Mouse (Mus musculus): ENCODE results near the gene Lrig1. TPM values are rescaled to one million over a fixed set of nuclear protein-coding genes. Genes with fewer than 3 reads are reported as not detected.

Gene Lrig1
- total and polyA plus RNA-seq, 3 experiments: 0.58 to 0.75 TPM; not detected in 1

GRCm38 (mm10) chr6:94717705-94718489 lies 17.9 kb upstream of the Lrig1 start:
- Histone ChIP-seq H3K9me3 (replicated peaks; ENCODE audit: insufficient read depth, low read length) (no peaks in the 10 kb centered on the region), H3K4me1 (ENCODE audit: control insufficient read depth in 1 of 2, insufficient read depth in 2 of 2, low read length in 2 of 2) (no peaks in the 10 kb centered on the region), H3K79me2 (ENCODE audit: control insufficient read depth, insufficient read depth, low read length, poor library complexity) (no peaks in the 10 kb centered on the region), H3K4me3 (ENCODE audit: control insufficient read depth in 1 of 2, insufficient read depth in 1 of 2, low read depth in 2 of 2, low read length in 2 of 2) (no peak overlapping the region), H3K27ac (ENCODE audit: control insufficient read depth, low read depth, low read length) (no peak overlapping the region), H3K27me3 (ENCODE audit: control insufficient read depth in 1 of 2, insufficient read depth in 2 of 2, low read length in 2 of 2) (peaks cover 0 to 2% of the 10 kb centered on the region in 2 experiments; a peak in 2 of 4 replicates), H3K36me3 (ENCODE audit: control insufficient read depth in 1 of 2, insufficient read depth in 2 of 2, low read length in 2 of 2) (no peaks in the 10 kb centered on the region), H3K9ac (ENCODE audit: control insufficient read depth, low read depth, low read length, poor library complexity, severe bottlenecking) (no peak overlapping the region)
- DNase-seq (ENCODE audit: low read depth, low spot score): no peak
- TF ChIP-seq GATA1 (IDR thresholded peaks at IDR 0.05; ENCODE audit: low read depth, low read length): no peak
- no peak for TF ChIP-seq ELF1 (IDR thresholded peaks at IDR 0.05; ENCODE audit: low read depth, low read length)
- TF ChIP-seq ZC3H11A (IDR thresholded peaks at IDR 0.05; ENCODE audit: low read depth, low read length): no peak
- no peak for TF ChIP-seq CHD1 (IDR thresholded peaks at IDR 0.05; ENCODE audit: low read depth, low read length)
- no peak for TF ChIP-seq MEF2A (IDR thresholded peaks at IDR 0.05; ENCODE audit: extremely low read depth, insufficient replicate concordance, low read depth, low read length, poor library complexity, severe bottlenecking)
- no peak for TF ChIP-seq MYB (IDR thresholded peaks at IDR 0.05; ENCODE audit: low read depth, low read length)
- TF ChIP-seq USF2 (IDR thresholded peaks at IDR 0.05; ENCODE audit: borderline replicate concordance in 1 of 2, insufficient read depth in 1 of 2, low read depth in 1 of 2, low read length in 2 of 2): no peak
- TF ChIP-seq UBTF (IDR thresholded peaks at IDR 0.05; ENCODE audit: borderline replicate concordance, insufficient read depth, low read depth, low read length): no peak
- no peak for TF ChIP-seq NRF1 (IDR thresholded peaks at IDR 0.05; ENCODE audit: insufficient read depth, low read depth, low read length, poor library complexity, severe bottlenecking)
- TF ChIP-seq EP300 (IDR thresholded peaks at IDR 0.05; ENCODE audit: low read depth in 1 of 2, low read length in 2 of 2): no peak
- no peak for TF ChIP-seq ZMIZ1 (IDR thresholded peaks at IDR 0.05; ENCODE audit: low read depth, low read length)
- no peak for TF ChIP-seq JUND (IDR thresholded peaks at IDR 0.05; ENCODE audit: low read depth, low read length)
- no peak for TF ChIP-seq GABPA (IDR thresholded peaks at IDR 0.05; ENCODE audit: low read depth, low read length)

GRCm38 (mm10) chr6:94715645-94715940 lies 15.6 kb upstream of the Lrig1 start:
- Histone ChIP-seq H3K9ac (ENCODE audit: control insufficient read depth, low read depth, low read length, poor library complexity, severe bottlenecking) (no peak overlapping the region), H3K27ac (ENCODE audit: control insufficient read depth, low read depth, low read length) (no peak overlapping the region), H3K27me3 (ENCODE audit: control insufficient read depth in 1 of 2, insufficient read depth in 2 of 2, low read length in 2 of 2) (peaks cover 0 to 2% of the 10 kb centered on the region in 2 experiments; a peak in 2 of 4 replicates), H3K9me3 (replicated peaks; ENCODE audit: insufficient read depth, low read length) (no peaks in the 10 kb centered on the region), H3K4me3 (ENCODE audit: control insufficient read depth in 1 of 2, insufficient read depth in 1 of 2, low read depth in 2 of 2, low read length in 2 of 2) (no peak overlapping the region), H3K36me3 (ENCODE audit: control insufficient read depth in 1 of 2, insufficient read depth in 2 of 2, low read length in 2 of 2) (no peaks in the 10 kb centered on the region), H3K4me1 (ENCODE audit: control insufficient read depth in 1 of 2, insufficient read depth in 2 of 2, low read length in 2 of 2) (no peaks in the 10 kb centered on the region), H3K79me2 (ENCODE audit: control insufficient read depth, insufficient read depth, low read length, poor library complexity) (no peaks in the 10 kb centered on the region)
- TF ChIP-seq ZNF384 (IDR thresholded peaks at IDR 0.05; ENCODE audit: low read depth, low read length): no peak
- no peak for DNase-seq (ENCODE audit: low read depth, low spot score)
